Mouse (Mus musculus) brain, embryonic 14.5 days (tissue): ENCODE measurements around the gene Synpr.

Experiments
- CTCF ChIP-seq: fragments of 200-500 bp; IDR thresholded peaks from 2 replicates; pipeline ENCODE4 v1.5.1; 2012; ENCODE audit warnings: inconsistent platforms, mild to moderate bottlenecking, moderate library complexity, borderline replicate concordance; ENCODE audit not compliant: insufficient read depth, insufficient read length; ENCODE audit errors: extremely low read depth
- POLR2A ChIP-seq: fragments of 200-500 bp; IDR thresholded peaks from 2 replicates; pipeline ENCODE4 v1.6.1; 2012; ENCODE audit warnings: mild to moderate bottlenecking, inconsistent platforms, borderline replicate concordance; ENCODE audit not compliant: poor library complexity, insufficient read depth, insufficient read length, severe bottlenecking; ENCODE audit errors: extremely low read depth

DNA sequence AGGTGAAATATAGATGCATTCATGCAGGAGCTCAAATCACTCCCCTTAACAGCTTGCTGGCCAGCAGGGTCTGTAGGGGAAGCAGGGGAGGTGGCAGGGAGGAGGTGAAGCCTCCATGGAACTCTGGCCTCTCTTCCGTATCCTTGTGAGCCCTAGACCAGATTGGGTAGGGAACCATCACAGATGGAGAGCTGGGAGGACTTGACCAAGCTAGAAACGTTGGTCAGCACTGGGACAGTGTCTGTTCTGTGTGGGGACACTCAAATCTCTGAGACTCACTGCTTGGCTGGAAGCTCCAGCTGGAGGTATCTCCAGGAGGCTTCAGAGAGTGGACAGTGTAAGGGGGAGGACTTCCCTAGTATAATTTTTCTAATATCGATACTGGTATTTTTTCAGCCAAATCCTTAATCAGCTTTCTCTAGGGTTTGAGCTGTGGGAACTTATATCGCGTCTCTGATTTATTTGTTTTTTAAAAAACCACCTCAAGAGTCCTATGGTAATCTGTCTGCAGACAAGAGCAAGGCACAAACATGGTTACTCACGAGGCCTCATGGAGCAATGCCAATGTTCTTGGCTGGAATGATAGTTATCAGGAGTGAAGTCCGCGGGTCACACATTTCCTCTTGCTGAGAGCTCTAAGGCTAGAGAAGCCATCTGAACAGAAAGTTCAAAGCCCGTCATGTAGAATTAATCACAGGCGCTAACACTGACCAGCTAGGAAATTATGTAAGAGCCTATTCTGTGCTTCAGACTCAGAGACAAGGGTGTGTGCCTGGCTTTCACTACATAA, 956 bp downstream of the Synpr start:
- TF ChIP-seq POLR2A (no peak), CTCF (no peak)
